Mouse (Mus musculus): ENCODE data around the gene Idua. TPM values are rescaled to one million over a fixed set of nuclear protein-coding genes. Genes with fewer than 3 reads are reported as not detected.
A peak's percentile ranks its signal among the peaks of the same experiment; 100 is the strongest.

The Idua gene
- polyA plus RNA-seq, 1 experiment = 0.06 TPM

- TF ChIP-seq TAL1 (IDR thresholded peaks at IDR 0.05; ENCODE audit: low read length) (no peak), GATA1 (IDR thresholded peaks at IDR 0.05; ENCODE audit: low read length) (no peak)
- Histone ChIP-seq H3K4me1 (ENCODE audit: control insufficient read depth) (peaks cover 54% of the 10 kb centered on the region), H3K4me3 (replicated peaks) (peak overlapping the region; percentile 82), H3K36me3 (ENCODE audit: control insufficient read depth) (peaks cover 6% of the 10 kb centered on the region), H3K9me3 (ENCODE audit: control insufficient read depth, low read length) (no peaks in the 10 kb centered on the region), H3K27me3 (ENCODE audit: control insufficient read depth) (no peaks in the 10 kb centered on the region; the same call in 1 of the 2 replicates)
Measured at GRCm38 (mm10) chr5:108694352-108695261, 34.5 kb downstream of the Idua start.

GRCm38 (mm10) chr5:108695861-108696260 lies 35.7 kb downstream of the Idua start:
- Histone ChIP-seq H3K4me3 (replicated peaks) (no peak overlapping the region), H3K4me1 (ENCODE audit: control insufficient read depth) (peaks cover 54% of the 10 kb centered on the region), H3K36me3 (ENCODE audit: control insufficient read depth) (peaks cover 6% of the 10 kb centered on the region), H3K27me3 (ENCODE audit: control insufficient read depth) (no peaks in the 10 kb centered on the region; the same call in 1 of the 2 replicates), H3K9me3 (ENCODE audit: control insufficient read depth, low read length) (no peaks in the 10 kb centered on the region)
- TF ChIP-seq TAL1 (IDR thresholded peaks at IDR 0.05; ENCODE audit: low read length) (no peak), GATA1 (IDR thresholded peaks at IDR 0.05; ENCODE audit: low read length) (no peak)

- peaks cover 7% of the 10 kb centered on the region for H3K36me3 ChIP-seq (ENCODE audit: control insufficient read depth)
- no peak overlapping the region for H3K4me3 ChIP-seq (replicated peaks)
- no peaks in the 10 kb centered on the region for H3K9me3 ChIP-seq (ENCODE audit: control insufficient read depth, low read length)
- H3K27me3 ChIP-seq (ENCODE audit: control insufficient read depth) = no peaks in the 10 kb centered on the region; the same call in 1 of the 2 replicates
- H3K4me1 ChIP-seq (ENCODE audit: control insufficient read depth) = peaks cover 50% of the 10 kb centered on the region
- TF ChIP-seq GATA1 (IDR thresholded peaks at IDR 0.05; ENCODE audit: low read length) = no peak
- no peak for TF ChIP-seq TAL1 (IDR thresholded peaks at IDR 0.05; ENCODE audit: low read length)
Measured at GRCm38 (mm10) chr5:108696542-108696941, 36.4 kb downstream of the Idua start.

DNA sequence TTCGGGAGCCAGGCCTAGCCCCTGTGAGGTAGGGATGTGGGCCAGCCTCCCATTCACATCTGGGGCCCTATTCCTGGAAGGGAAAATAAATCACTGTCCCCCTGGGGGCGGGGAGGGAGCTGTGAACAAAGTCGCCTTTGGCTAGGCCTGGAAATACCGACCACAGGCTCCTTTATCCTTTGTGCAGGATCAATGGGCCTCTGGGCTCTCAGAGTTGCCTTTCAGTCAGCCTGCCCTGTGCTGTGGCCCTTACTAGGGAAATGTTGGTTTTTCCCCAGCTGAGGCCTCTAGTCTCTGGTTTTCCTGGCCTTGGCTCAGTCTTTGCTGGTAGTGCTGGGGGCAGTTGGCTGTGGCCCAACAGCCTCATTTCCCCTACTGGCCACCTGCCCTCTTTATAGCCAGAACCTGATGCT lies 37.2 kb downstream of the Idua start:
- no peaks in the 10 kb centered on the region; the same call in 1 of the 2 replicates for H3K27me3 ChIP-seq (ENCODE audit: control insufficient read depth)
- no peak overlapping the region for H3K4me3 ChIP-seq (replicated peaks)
- H3K9me3 ChIP-seq (ENCODE audit: control insufficient read depth, low read length) = no peaks in the 10 kb centered on the region
- H3K4me1 ChIP-seq (ENCODE audit: control insufficient read depth) = peaks cover 42% of the 10 kb centered on the region
- H3K36me3 ChIP-seq (ENCODE audit: control insufficient read depth) = peaks cover 10% of the 10 kb centered on the region
- no peak for TF ChIP-seq GATA1 (IDR thresholded peaks at IDR 0.05; ENCODE audit: low read length)
- TF ChIP-seq TAL1 (IDR thresholded peaks at IDR 0.05; ENCODE audit: low read length) = no peak

DNA sequence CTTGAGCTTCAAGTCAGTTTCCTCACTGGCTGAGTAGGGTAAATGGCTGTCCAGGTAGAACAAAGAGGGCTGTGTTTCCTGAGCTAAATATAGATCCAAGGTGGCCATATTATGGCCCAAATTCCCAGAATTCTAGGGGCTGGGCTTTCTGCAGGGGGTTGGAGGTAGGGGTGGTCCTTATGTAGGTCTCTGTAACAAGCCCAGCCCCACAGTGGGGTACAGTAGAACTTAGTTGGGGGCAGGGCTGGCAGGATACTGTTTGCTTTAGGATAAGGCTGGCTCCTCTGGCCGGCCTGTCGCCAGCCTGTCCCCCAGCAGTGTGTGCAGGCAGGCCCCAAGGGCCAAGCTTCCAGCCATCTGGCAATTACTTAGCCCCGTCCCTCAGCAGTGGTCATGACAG lies 40.2 kb downstream of the Idua start:
- H3K4me3 ChIP-seq (replicated peaks) = no peak overlapping the region
- no peaks in the 10 kb centered on the region for H3K9me3 ChIP-seq (ENCODE audit: control insufficient read depth, low read length)
- no peaks in the 10 kb centered on the region for H3K27me3 ChIP-seq (ENCODE audit: control insufficient read depth)
- H3K4me1 ChIP-seq (ENCODE audit: control insufficient read depth) = peaks cover 26% of the 10 kb centered on the region
- TF ChIP-seq GATA1 (IDR thresholded peaks at IDR 0.05; ENCODE audit: low read length) (no peak), TAL1 (IDR thresholded peaks at IDR 0.05; ENCODE audit: low read length) (no peak)
- H3K36me3 ChIP-seq (ENCODE audit: control insufficient read depth) = peaks cover 36% of the 10 kb centered on the region

- peaks cover 15% of the 10 kb centered on the region; the same call in 1 of the 2 replicates for H3K4me1 ChIP-seq (ENCODE audit: control insufficient read depth)
- TF ChIP-seq GATA1 (IDR thresholded peaks at IDR 0.05; ENCODE audit: low read length) = no peak
- H3K36me3 ChIP-seq (ENCODE audit: control insufficient read depth) = peaks cover 44% of the 10 kb centered on the region
- H3K9me3 ChIP-seq (ENCODE audit: control insufficient read depth, low read length) = no peaks in the 10 kb centered on the region
- H3K4me3 ChIP-seq (replicated peaks) = no peak overlapping the region
- no peaks in the 10 kb centered on the region for H3K27me3 ChIP-seq (ENCODE audit: control insufficient read depth)
Measured at GRCm38 (mm10) chr5:108701341-108702021, 41.4 kb downstream of the Idua start.

DNA sequence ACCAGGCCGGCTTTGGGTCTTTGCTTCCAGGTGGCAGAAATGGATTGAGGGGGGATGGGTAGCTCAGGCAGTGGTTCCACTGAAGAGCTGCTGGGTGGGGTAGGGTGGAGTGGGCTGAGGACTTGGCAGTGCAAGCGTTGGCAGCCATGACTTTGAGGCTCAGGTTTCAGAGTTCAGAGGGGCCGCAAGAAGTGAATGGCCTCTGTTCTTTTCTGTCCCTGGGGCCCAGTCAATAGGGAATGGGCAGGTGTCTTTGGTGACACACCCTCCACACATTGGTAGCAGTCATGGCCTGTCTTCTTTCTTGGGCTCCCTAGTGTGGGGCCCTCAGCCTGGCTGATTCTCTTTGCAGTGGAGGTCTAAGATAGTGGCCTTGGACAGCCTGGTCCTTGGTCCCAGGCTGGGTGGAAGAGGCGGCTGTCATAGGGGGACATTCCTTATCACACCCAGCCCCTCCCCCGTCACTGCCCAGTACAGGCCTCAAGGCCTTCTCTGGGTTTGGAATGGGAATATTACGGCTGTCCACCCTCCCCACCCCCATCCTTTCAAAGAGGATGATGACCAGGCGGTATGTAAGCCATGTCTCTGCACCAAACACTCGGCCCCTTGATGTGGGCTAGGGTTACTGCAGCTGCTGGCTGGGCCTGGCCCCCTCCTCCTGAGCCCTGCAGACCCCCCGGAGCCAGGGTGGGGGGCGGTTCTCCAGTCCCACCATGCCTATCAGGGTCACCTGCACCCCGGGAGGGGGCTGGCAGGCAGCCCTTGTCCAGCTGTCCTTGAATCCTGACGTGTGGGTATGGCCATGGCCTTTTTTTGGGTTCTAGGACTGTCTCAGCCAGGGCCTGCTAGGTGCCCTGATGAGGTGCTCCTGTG lies 43.9 kb downstream of the Idua start:
- Histone ChIP-seq H3K9me3 (ENCODE audit: control insufficient read depth, low read length) (no peaks in the 10 kb centered on the region), H3K27me3 (ENCODE audit: control insufficient read depth) (no peaks in the 10 kb centered on the region), H3K36me3 (ENCODE audit: control insufficient read depth) (peaks cover 56% of the 10 kb centered on the region), H3K4me1 (ENCODE audit: control insufficient read depth) (peaks cover 16% of the 10 kb centered on the region), H3K4me3 (replicated peaks) (no peak overlapping the region)
- no peak for TF ChIP-seq GATA1 (IDR thresholded peaks at IDR 0.05; ENCODE audit: low read length)
- TF ChIP-seq TAL1 (IDR thresholded peaks at IDR 0.05; ENCODE audit: low read length) = no peak

GRCm38 (mm10) chr5:108707758-108708157 lies 47.6 kb downstream of the Idua start:
- no peak for TF ChIP-seq TAL1 (IDR thresholded peaks at IDR 0.05; ENCODE audit: low read length)
- Histone ChIP-seq H3K27me3 (ENCODE audit: control insufficient read depth) (no peaks in the 10 kb centered on the region), H3K4me3 (replicated peaks) (no peak overlapping the region), H3K9me3 (ENCODE audit: control insufficient read depth, low read length) (no peaks in the 10 kb centered on the region), H3K36me3 (ENCODE audit: control insufficient read depth) (peaks cover 47% of the 10 kb centered on the region), H3K4me1 (ENCODE audit: control insufficient read depth) (peaks cover 16% of the 10 kb centered on the region)
